Mouse (Mus musculus): ENCODE measurements around the gene Camk1.

DNA sequence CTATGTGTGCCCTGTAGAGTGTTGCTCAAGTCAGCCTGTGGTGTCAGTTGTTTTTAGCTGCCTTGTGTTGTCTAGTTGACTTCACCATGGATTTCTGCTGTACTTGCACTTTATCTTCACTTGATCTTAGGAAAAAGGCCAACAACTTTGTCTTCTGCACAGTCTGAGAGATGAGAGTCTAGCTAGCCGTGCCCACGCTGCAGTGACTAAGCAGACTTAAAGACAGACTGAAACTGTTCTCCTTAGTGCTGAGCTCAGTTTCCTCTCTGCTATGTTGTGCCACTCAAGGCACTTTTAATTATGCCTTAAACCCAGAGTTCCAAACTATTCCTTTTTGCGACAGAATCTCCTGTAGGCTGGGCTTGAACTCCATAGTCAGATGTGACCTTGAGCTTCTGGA lies 27.8 kb downstream of the Camk1 start:
- TF ChIP-seq CTCF (IDR thresholded peaks at IDR 0.05) (no peak), EP300 (IDR thresholded peaks at IDR 0.05; ENCODE audit: insufficient read depth, low read depth, low read length) (no peak), POLR2A (IDR thresholded peaks at IDR 0.05; ENCODE audit: insufficient read depth, low read depth, low read length) (no peak)
